8 mouse cellular contexts compared by ENCODE assay signal in the genomic region with DNA sequence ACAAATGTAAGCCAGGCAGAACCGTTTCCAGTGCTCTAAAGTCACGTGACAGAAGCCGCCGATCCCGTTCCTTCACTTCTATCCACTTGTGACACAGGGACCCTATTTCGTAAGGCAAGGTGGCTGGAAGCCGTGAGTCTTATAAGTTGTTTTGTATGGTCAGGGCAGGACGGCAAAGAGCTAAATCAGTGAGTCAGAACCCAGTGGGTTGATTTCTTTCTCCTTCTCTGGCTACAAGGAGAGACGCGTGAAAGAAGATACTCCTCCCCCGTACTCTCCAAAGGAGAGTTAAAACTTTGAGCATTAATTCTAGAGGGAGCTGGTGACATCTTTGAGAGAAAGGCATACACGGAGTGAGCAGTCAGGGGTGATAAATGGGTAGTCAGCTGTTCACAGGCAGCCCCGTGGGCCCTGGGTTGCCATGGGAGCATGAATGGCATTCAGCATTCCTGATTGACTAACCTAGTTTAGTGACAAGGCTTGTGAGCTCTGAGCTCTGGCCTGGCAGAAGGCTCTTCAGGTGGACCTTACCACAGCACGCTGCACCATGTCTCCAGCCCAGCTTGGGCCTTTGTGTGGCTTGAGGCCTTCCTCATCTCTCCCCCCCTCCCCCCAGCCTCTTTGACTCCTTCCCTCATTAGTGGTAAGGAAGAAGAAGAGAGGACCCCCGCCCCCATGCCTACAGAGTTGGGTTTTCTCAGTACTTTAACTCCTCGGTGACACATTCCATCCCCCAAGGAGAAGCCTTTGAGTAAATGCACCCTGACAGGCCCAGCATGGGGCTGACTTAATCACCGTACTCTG.
DNase-seq lines count a peak whose midpoint lies in the region; ATAC-seq and TF ChIP-seq lines count a peak whose summit lies in the region.

No protein-coding gene starts in this region.

- H3K9ac ChIP-seq in kidney, embryonic 15.5 days: peak overlapping the region; percentile 14; the same call in 1 of the 2 replicates
- H3K9ac ChIP-seq in neural tube, embryonic 15.5 days (replicated peaks): peak overlapping the region; percentile 18; the same call in 1 of the 2 replicates

- peaks cover 94% of the 10 kb centered on the region for H3K4me1 ChIP-seq in kidney, embryonic 15.5 days
- peaks cover 26% of the 10 kb centered on the region for H3K4me1 ChIP-seq in lung, adult 2 months (ENCODE audit: control insufficient read depth, insufficient read depth, low read length)
- peaks cover 34% of the 10 kb centered on the region for H3K4me1 ChIP-seq in neural tube, embryonic 15.5 days

- peak overlapping the region; percentile 95 for H3K27ac ChIP-seq in kidney, embryonic 15.5 days
- H3K27ac ChIP-seq in neural tube, embryonic 15.5 days (replicated peaks): peak overlapping the region; percentile 60

- 6% methylated on average over 17 of the region's 17 CpGs for WGBS in kidney, embryonic 15.5 days
- 31% methylated on average over 17 of the region's 17 CpGs for WGBS in lung, adult 2 months
- WGBS in neural tube, embryonic 15.5 days: 2% methylated on average over 17 of the region's 17 CpGs

- no peak for TF ChIP-seq POLR2A in lung, adult 2 months (IDR thresholded peaks at IDR 0.05; ENCODE audit: borderline replicate concordance, extremely low read depth, low read depth, low read length)

- peak overlapping the region; percentile 33 for H3K4me3 ChIP-seq in kidney, embryonic 15.5 days (replicated peaks)
- no peak overlapping the region for H3K4me3 ChIP-seq in lung, adult 2 months (replicated peaks; ENCODE audit: extremely low read depth, low read depth, low read length)
- peak overlapping the region; percentile 25 for H3K4me3 ChIP-seq in neural tube, embryonic 15.5 days (replicated peaks)

- TF ChIP-seq CTCF in lung, adult 2 months (IDR thresholded peaks at IDR 0.05; ENCODE audit: insufficient read depth, low read length): no peak

- intact Hi-C loops in heart, postnatal 25 days (cut with DNase I): no loop called here
- intact Hi-C loops in gastrocnemius, postnatal 14 days (cut with DNase I; ENCODE audit: low total_unique reads): no loop called here

- H3K36me3 ChIP-seq in kidney, embryonic 15.5 days: peaks cover 3% of the 10 kb centered on the region; the same call in 1 of the 2 replicates
- H3K36me3 ChIP-seq in neural tube, embryonic 15.5 days: no peaks in the 10 kb centered on the region

- peak; percentile 94 for DNase-seq in heart, adult 11 months
- no peak for DNase-seq in heart, postnatal 25 days (ENCODE audit: low spot score)
- DNase-seq in brain, adult 2 months (ENCODE audit: low read depth, low spot score): peak; percentile 63
- peak; percentile 45 for DNase-seq in gastrocnemius, postnatal 14 days
- peak; percentile 52 for DNase-seq in lung, adult 2 months

- H3K4me2 ChIP-seq in kidney, embryonic 15.5 days: peak overlapping the region; percentile 56
- H3K4me2 ChIP-seq in neural tube, embryonic 15.5 days: peak overlapping the region; percentile 56

- peak; percentile 89 for ATAC-seq in kidney, embryonic 15.5 days (replicated peaks; ENCODE audit: low FRiP score)
- ATAC-seq in neural tube, embryonic 15.5 days (ENCODE audit: low FRiP score): peak; percentile 80
- ATAC-seq in megakaryocyte-erythroid progenitor cell, adult 5-6 weeks (replicated peaks; ENCODE audit: low FRiP score, low TSS enrichment, poor library complexity, severe bottlenecking): no peak

- no peaks in the 10 kb centered on the region for H3K9me3 ChIP-seq in kidney, embryonic 15.5 days (replicated peaks)
- no peaks in the 10 kb centered on the region for H3K9me3 ChIP-seq in neural tube, embryonic 15.5 days (replicated peaks)

- H3K27me3 ChIP-seq in kidney, embryonic 15.5 days: no peaks in the 10 kb centered on the region
- H3K27me3 ChIP-seq in neural tube, embryonic 15.5 days (replicated peaks): no peaks in the 10 kb centered on the region
